Mouse (Mus musculus): ENCODE measurements at regions not wholly inside any gene's neighbourhood (a gene's known extent, or its start where the extent isn't known, plus 50 kb on each side); places are given as distances from the start of the nearest gene placed in this dataset.

- TF ChIP-seq GATA1 (IDR thresholded peaks at IDR 0.05; ENCODE audit: borderline replicate concordance, low read length) = no peak
- no peak for TF ChIP-seq FLI1 (IDR thresholded peaks at IDR 0.05; ENCODE audit: low read length)
These were observed 162.5 kb downstream of the Dll1 start for GRCm38 (mm10) chr17:15214157-15214685.

All from megakaryocyte, embryonic 14.5 days (primary cell).